Mouse (Mus musculus) limb, embryonic 12.5 days (tissue): ENCODE measurements around the gene Cyp27b1. TPM values are rescaled to one million over a fixed set of nuclear protein-coding genes. Genes with fewer than 3 reads are reported as not detected.
A peak's percentile ranks its signal among the peaks of the same experiment; 100 is the strongest.

Source experiments
- ATAC-seq: fragments of 200-750 bp; cut with Nextera tagmentation; 2 replicates; pipeline ENCODE4 v1.8.0; 2017; ENCODE audit warnings: low read depth, moderate TSS enrichment; ENCODE audit not compliant: insufficient number of reproducible peaks, insufficient read depth, low FRiP score, low TSS enrichment
- H3K27ac ChIP-seq: fragments of 300-500 bp; sonication (generic); 2 replicates; pipeline ENCODE4 v1.5.1; 2016; ENCODE audit warnings: mild to moderate bottlenecking, moderate library complexity
- H3K27me3 ChIP-seq: fragments of 300-500 bp; sonication (generic); 2 replicates; pipeline ENCODE4 v1.6.1; 2016; ENCODE audit warnings: mild to moderate bottlenecking, moderate library complexity
- H3K36me3 ChIP-seq: fragments of 300-500 bp; sonication (generic); 2 replicates; pipeline ENCODE4 v1.6.1; 2016; ENCODE audit warnings: mild to moderate bottlenecking, moderate library complexity
- H3K4me1 ChIP-seq: fragments of 300-500 bp; sonication (generic); replicated peaks from 2 replicates; pipeline ENCODE4 v1.6.1; 2016
- H3K4me2 ChIP-seq: fragments of 300-500 bp; sonication (generic); 2 replicates; pipeline ENCODE4 v1.6.1; 2016; ENCODE audit warnings: mild to moderate bottlenecking, moderate library complexity
- H3K4me3 ChIP-seq: fragments of 300-500 bp; sonication (generic); replicated peaks from 2 replicates; pipeline ENCODE4 v1.5.1; 2016; ENCODE audit warnings: mild to moderate bottlenecking
- H3K9ac ChIP-seq: fragments of 300-500 bp; sonication (generic); replicated peaks from 2 replicates; pipeline ENCODE4 v1.6.1; 2016; ENCODE audit warnings: mild to moderate bottlenecking, moderate library complexity
- H3K9me3 ChIP-seq: fragments of 300-500 bp; sonication (generic); 2 replicates; pipeline ENCODE4 v1.6.1; 2016; ENCODE audit warnings: mild to moderate bottlenecking, moderate library complexity
- WGBS: fragments of 180-500 bp; shearing (Covaris S2); methylation state at CpG from one replicate; pipeline ENCODE4 v1.1.7; 2016; 5-methylcytosine and 5-hydroxymethylcytosine counted together
- polyA plus RNA-seq: library from polyadenylated mRNA; unstranded; fragments of >200 nt; fragmentation: Nextera tagmentation; extraction: Ambion mirVana; gene quantifications from 2 replicates; pipeline ENCODE4 v1.2.1, GENCODE M21; 2016

The Cyp27b1 gene
- polyA plus RNA-seq, 1 experiment from 2014 or later, result 0.16 TPM

DNA sequence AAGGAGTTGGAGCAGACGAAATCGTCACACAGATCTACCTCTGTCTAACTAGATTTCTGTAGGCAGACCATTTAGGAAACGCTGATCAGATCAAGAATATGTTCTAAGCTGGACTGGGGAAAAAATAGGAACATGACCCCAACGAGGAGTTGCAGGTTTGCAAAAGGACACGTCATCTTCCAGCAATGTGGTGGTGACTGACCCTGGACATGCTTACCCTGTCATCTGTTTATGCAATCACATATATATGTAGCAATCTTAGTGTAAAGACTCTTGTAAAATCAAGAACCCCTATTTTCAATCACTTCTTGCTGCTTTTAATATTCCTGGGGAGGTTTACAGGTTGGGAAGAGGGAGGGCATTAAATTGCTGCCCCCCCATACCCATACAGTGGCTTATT, 14.5 kb downstream of the Cyp27b1 start:
- no peak for ATAC-seq
- Histone ChIP-seq H3K27ac (no peak overlapping the region), H3K4me2 (no peak overlapping the region), H3K36me3 (peaks cover 31% of the 10 kb centered on the region), H3K9me3 (no peaks in the 10 kb centered on the region), H3K27me3 (peaks cover 41% of the 10 kb centered on the region), H3K9ac (no peak overlapping the region), H3K4me3 (no peak overlapping the region), H3K4me1 (peaks cover 31% of the 10 kb centered on the region)
- WGBS, result 77% methylated on average over 5 of the region's 5 CpGs

DNA sequence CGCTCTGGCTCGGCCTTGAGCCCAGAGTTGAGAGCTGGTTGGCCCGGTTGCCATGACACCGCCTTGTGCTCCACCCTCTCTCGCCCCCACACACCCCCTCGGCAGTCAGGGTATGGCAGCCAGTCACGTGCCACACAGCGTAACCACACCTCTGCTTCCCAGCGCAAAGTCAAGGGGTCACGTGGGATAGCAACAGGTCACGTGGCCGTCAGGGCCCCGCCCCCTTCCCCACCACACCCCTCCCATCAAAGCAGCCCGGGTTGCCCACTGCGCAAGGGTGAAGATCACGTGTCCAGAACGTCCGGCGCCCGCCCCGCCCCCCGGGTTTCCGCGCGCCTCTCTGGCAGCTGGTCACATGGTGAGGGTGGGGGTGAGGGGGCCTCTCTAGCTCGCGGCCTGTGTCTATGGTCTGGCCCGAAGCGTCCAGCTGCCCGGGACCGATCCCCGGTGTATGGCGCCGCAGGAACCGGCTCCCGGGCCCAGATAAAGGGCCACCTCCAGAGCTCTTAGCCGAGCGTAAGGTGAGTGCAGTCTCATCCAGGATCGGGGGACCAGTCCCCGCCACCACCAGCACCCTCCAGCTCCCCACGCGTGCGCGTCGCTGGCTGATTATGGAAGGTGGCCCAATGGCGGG, 15.3 kb downstream of the Cyp27b1 start, which contains the start of gene Cdk4:
Gene Cdk4 (plus strand): TSS at position 296 of the 634 bp plus-strand sequence.
- H3K9me3 ChIP-seq, result no peaks in the 10 kb centered on the region

GRCm38 (mm10) chr10:127063913-127064870, 16.1 kb downstream of the Cyp27b1 start:
- peak overlapping the region; percentile 79 for H3K4me2 ChIP-seq
- no peak for ATAC-seq
- WGBS, result 14% methylated on average over 37 of the region's 37 CpGs
- no peaks in the 10 kb centered on the region for H3K9me3 ChIP-seq
- H3K36me3 ChIP-seq, result peaks cover 44% of the 10 kb centered on the region
- peaks cover 31% of the 10 kb centered on the region for H3K4me1 ChIP-seq
- peaks cover 26% of the 10 kb centered on the region for H3K27me3 ChIP-seq
- peak overlapping the region; percentile 89 for H3K27ac ChIP-seq
- H3K9ac ChIP-seq, result peak overlapping the region; percentile 97
- H3K4me3 ChIP-seq, result peak overlapping the region; percentile 88

More for the DNA sequence above, 15.3 kb downstream of the Cyp27b1 start, which contains the start of gene Cdk4:
- peak within 1 kb of the TSS; percentile 79 for H3K4me2 ChIP-seq
- H3K9ac ChIP-seq, result peak within 1 kb of the TSS; percentile 97
- ATAC-seq, result peak; percentile 87
- peak within 1 kb of the TSS; percentile 88 for H3K4me3 ChIP-seq
- H3K27me3 ChIP-seq, result peaks cover 34% of the 10 kb centered on the region
- H3K36me3 ChIP-seq, result peaks cover 38% of the 10 kb centered on the region
- H3K27ac ChIP-seq, result peak within 1 kb of the TSS; percentile 89
- peaks cover 31% of the 10 kb centered on the region for H3K4me1 ChIP-seq
- under 1% methylated on average over 44 of the region's 46 CpGs for WGBS

- Histone ChIP-seq H3K4me3 (no peak overlapping the region), H3K27me3 (peaks cover 8% of the 10 kb centered on the region), H3K4me1 (peaks cover 31% of the 10 kb centered on the region), H3K27ac (no peak overlapping the region), H3K9me3 (no peaks in the 10 kb centered on the region), H3K9ac (no peak overlapping the region), H3K4me2 (no peak overlapping the region), H3K36me3 (peaks cover 44% of the 10 kb centered on the region)
- WGBS, result 90% methylated on average over 9 of the region's 9 CpGs
- no peak for ATAC-seq
These were observed 17.9 kb downstream of the Cyp27b1 start for GRCm38 (mm10) chr10:127065981-127066380.

DNA sequence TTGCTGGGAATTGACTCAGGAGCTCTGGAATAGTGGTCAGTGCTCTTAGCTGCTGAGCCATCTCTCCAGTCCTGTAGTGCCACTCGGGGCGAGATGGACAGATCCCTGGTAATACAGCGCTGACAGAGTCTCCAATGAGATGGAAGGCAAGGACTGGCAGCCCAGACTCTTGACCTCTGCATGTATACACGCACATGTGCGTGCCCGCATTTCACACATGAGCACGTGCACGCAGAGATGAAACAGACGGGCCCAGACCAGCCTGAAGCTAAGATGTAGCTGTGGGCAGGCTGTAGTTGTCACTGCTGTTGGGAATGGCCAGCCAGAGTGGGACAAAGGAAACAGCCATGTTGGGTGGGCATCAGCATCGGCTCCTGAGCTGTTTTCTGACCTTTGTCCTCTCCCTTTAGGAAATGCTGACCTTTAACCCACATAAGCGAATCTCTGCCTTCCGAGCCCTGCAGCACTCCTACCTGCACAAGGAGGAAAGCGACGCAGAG, 18.5 kb downstream of the Cyp27b1 start:
- ATAC-seq, result no peak

GRCm38 (mm10) chr10:127068360-127069038, 20.4 kb downstream of the Cyp27b1 start:
- no peaks in the 10 kb centered on the region; the same call in 1 of the 2 replicates for H3K27me3 ChIP-seq
- no peaks in the 10 kb centered on the region for H3K9me3 ChIP-seq
- peak overlapping the region; percentile 90; the same call in 1 of the 2 replicates for H3K27ac ChIP-seq
- H3K4me1 ChIP-seq, result peaks cover 35% of the 10 kb centered on the region
- H3K4me2 ChIP-seq, result peak overlapping the region; percentile 83
- no peak for ATAC-seq
- H3K9ac ChIP-seq, result peak overlapping the region; percentile 63
- peaks cover 44% of the 10 kb centered on the region for H3K36me3 ChIP-seq
- H3K4me3 ChIP-seq, result peak overlapping the region; percentile 64
- WGBS, result 80% methylated on average over 9 of the region's 9 CpGs

More for the DNA sequence above, 18.5 kb downstream of the Cyp27b1 start:
- Histone ChIP-seq H3K9me3 (no peaks in the 10 kb centered on the region), H3K27ac (no peak overlapping the region), H3K36me3 (peaks cover 44% of the 10 kb centered on the region), H3K27me3 (peaks cover 2% of the 10 kb centered on the region), H3K4me1 (peaks cover 35% of the 10 kb centered on the region), H3K4me2 (no peak overlapping the region), H3K9ac (no peak overlapping the region), H3K4me3 (no peak overlapping the region; the same call in 1 of the 2 replicates)
- WGBS, result 92% methylated on average over 14 of the region's 14 CpGs

DNA sequence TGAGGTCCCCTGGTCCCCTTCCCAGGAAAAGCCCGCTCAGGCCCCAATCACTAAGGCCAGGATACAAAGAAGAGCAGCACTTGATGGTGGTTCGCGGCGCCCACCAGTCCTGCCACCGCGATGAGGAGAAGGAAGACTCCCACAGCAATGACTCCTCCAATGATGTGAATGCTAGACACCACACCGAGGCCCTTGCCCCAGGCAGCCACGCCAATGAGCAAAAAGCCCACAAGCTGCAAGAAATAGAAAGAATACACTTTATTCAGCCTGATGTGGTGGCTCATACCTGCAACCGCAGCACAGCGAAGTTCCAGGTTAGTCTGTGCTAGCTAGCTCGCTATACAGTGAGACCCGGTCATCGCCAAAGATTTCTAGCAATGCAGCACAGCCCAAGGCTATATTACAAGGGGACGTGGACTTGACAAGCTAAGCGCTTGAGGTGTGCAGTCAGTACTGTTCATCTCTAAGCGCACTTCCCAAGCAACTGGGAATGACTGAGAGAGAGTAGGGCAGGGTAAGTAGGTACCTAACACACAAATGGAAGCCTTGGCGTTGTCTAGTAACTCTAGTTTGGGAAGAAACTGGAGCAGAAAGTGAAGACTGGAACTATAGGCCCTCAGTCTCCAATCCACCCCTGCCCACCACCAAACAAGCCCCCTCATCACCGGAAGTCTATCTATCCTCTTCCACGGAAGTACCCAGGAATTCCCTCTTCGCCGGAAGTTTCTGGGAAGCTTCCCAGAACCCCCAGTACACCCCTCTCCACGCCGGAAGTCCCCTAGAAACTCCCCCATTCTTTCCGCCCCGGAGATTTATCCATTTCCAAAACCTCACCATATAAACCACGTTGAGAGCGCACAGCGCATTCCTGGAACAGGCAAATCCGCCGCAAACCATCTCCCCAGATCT, 21.5 kb downstream of the Cyp27b1 start:
- peaks cover 35% of the 10 kb centered on the region for H3K4me1 ChIP-seq
- H3K4me2 ChIP-seq, result peak overlapping the region; percentile 83
- no peaks in the 10 kb centered on the region; the same call in 1 of the 2 replicates for H3K27me3 ChIP-seq
- H3K27ac ChIP-seq, result peak overlapping the region; percentile 90
- H3K9ac ChIP-seq, result peak overlapping the region; percentile 63
- ATAC-seq, result peak; percentile 54
- peak overlapping the region; percentile 64 for H3K4me3 ChIP-seq
- 10% methylated on average over 30 of the region's 30 CpGs for WGBS
- H3K9me3 ChIP-seq, result no peaks in the 10 kb centered on the region
- H3K36me3 ChIP-seq, result peaks cover 44% of the 10 kb centered on the region

- Histone ChIP-seq H3K9me3 (no peaks in the 10 kb centered on the region), H3K36me3 (peaks cover 35% of the 10 kb centered on the region), H3K27ac (peak within 1 kb of the TSS; percentile 90), H3K27me3 (peaks cover 9% of the 10 kb centered on the region), H3K4me3 (peak within 1 kb of the TSS; percentile 64), H3K4me1 (peaks cover 27% of the 10 kb centered on the region), H3K4me2 (peak within 1 kb of the TSS; percentile 93), H3K9ac (peak within 1 kb of the TSS; percentile 75)
- WGBS, result 2% methylated on average over 36 of the region's 36 CpGs
- ATAC-seq, result peak; percentile 88
These were observed 22.4 kb downstream of the Cyp27b1 start, which contains the start of gene Tspan31 for GRCm38 (mm10) chr10:127070190-127071121. Gene Tspan31, minus strand, starts transcription at chr10:127070264.

GRCm38 (mm10) chr10:127071203-127071602, 23.2 kb downstream of the Cyp27b1 start:
- H3K9me3 ChIP-seq, result no peaks in the 10 kb centered on the region
- peak overlapping the region; percentile 64 for H3K4me3 ChIP-seq
- peaks cover 27% of the 10 kb centered on the region for H3K36me3 ChIP-seq
- H3K27ac ChIP-seq, result no peak overlapping the region
- H3K4me1 ChIP-seq, result peaks cover 27% of the 10 kb centered on the region
- peaks cover 16% of the 10 kb centered on the region for H3K27me3 ChIP-seq
- peak overlapping the region; percentile 93 for H3K4me2 ChIP-seq
- no peak for ATAC-seq
- peak overlapping the region; percentile 75; the same call in 1 of the 2 replicates for H3K9ac ChIP-seq
- WGBS, result 78% methylated on average over 9 of the region's 9 CpGs
